Mouse (Mus musculus): ENCODE data around the gene Fras1. TPM values are rescaled to one million over a fixed set of nuclear protein-coding genes. Genes with fewer than 3 reads are reported as not detected.

Fras1 gene
- polyA plus RNA-seq, 1 experiment from 2014 or later: 17.8 TPM

DNA sequence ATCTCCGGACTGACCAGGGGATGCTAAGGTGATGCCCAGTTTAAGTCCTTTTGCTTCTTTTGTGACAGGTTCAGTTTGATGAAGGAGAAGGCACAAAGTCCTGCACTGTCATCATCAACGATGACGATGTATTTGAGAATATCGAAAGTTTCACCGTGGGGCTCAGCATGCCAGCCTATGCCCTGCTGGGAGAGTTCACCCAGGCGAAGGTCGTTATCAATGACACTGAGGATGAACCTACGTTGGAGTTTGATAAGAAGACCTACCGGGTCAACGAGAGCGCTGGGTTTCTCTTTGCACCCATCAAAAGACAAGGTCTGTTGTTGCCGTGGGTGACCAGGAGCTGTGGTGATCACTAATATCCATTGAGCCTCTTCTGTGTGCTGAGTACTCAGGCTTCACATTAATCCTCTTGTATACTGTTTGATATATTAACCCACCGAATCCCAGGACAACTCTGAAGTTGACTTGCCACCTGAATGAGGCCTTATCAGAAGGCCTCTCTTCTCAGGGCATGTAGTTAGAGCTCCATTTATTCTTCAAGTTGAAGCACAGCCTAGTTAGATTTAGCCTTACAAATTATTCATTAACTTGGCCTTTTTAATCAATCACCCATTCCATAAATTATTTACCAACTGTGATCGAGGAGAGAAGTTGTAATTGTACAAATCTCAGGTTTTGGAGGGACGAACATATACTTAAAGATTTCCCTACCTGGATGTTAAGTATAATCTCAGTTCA, 365.6 kb downstream of the Fras1 start:
- H3K4me2 ChIP-seq: no peak overlapping the region
- no peak overlapping the region for H3K27ac ChIP-seq (replicated peaks)
- H3K9ac ChIP-seq: no peak overlapping the region
- no peaks in the 10 kb centered on the region for H3K27me3 ChIP-seq (replicated peaks)
- no peaks in the 10 kb centered on the region for H3K9me3 ChIP-seq
- no peak overlapping the region for H3K4me3 ChIP-seq
- no peak for ATAC-seq (ENCODE audit: extremely low read depth, insufficient number of reproducible peaks, low FRiP score, low TSS enrichment)
- H3K4me1 ChIP-seq: no peaks in the 10 kb centered on the region
- H3K36me3 ChIP-seq: peaks cover 45% of the 10 kb centered on the region
- WGBS: 83% methylated on average over 15 of the region's 15 CpGs

DNA sequence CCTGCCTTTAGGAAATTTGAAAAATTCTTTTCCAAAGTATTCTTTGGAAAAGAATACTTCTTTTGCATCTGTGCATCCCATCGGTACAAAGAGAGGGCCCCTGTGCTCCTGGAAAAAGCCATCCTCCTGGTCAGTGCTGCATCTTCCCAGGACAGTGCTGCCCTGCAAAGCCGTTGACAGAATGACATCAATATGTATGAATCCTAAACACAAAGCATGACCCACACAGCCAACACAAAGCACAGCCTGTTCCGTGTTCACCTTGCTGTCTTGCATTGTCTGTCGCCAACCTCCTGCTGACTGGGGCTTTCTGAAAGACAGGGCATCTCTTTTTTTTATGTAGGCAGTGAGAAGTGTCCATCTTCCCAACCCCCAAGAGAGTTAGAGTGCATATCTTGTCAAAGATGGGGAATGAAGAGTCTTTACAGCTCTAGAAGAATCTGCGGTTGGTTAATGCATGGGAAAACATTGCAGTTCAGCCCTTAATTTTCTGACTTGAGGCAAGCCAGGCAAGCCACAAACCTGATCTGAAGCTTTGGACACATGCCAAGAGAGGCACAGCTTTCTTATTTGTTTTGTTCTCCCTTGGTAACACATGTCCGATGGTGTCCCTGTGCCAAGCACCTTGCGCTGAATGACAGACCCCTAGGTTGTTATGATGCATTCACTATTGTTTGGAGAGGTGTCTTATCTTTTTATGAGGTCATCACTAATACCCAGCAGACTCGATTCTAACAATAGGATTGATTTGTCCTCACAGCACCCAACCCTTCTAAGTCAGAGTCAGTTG, 373.6 kb downstream of the Fras1 start:
- Histone ChIP-seq H3K4me3 (no peak overlapping the region), H3K9ac (no peak overlapping the region), H3K27ac (replicated peaks) (0 out of 2 replicates have a peak overlapping the region, but pooled peaks have one; percentile 0), H3K36me3 (peaks cover 30% of the 10 kb centered on the region), H3K4me1 (peaks cover 28% of the 10 kb centered on the region), H3K27me3 (replicated peaks) (no peaks in the 10 kb centered on the region), H3K9me3 (no peaks in the 10 kb centered on the region), H3K4me2 (no peak overlapping the region)
- ATAC-seq (ENCODE audit: extremely low read depth, insufficient number of reproducible peaks, low FRiP score, low TSS enrichment): no peak
- 50% methylated on average over 8 of the region's 8 CpGs for WGBS

DNA sequence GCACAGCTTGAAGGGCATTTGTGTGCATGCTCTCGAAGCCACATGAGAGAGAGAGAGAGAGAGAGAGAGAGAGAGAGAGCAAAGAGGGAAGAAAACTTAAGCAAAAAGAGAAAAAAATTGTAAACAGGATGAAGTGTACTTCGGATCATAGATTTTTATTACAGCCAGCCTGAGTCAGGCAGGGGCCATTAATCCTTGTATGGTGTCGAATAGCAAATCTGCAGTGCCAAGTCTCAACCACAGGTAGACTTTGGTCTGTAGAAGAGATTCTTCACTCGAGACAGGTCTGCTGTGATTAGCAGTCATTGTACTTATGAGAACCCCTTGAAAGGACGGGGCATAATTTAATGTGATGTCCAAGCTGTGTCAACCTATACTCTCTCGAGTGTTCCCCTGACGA, 383.9 kb downstream of the Fras1 start:
- 77% methylated on average over 7 of the region's 7 CpGs for WGBS
- H3K9me3 ChIP-seq: no peaks in the 10 kb centered on the region
- no peak overlapping the region for H3K4me3 ChIP-seq
- H3K36me3 ChIP-seq: peaks cover 63% of the 10 kb centered on the region
- H3K27ac ChIP-seq (replicated peaks): no peak overlapping the region
- H3K27me3 ChIP-seq (replicated peaks): no peaks in the 10 kb centered on the region
- H3K9ac ChIP-seq: no peak overlapping the region
- no peaks in the 10 kb centered on the region for H3K4me1 ChIP-seq
- no peak overlapping the region for H3K4me2 ChIP-seq
- ATAC-seq (ENCODE audit: extremely low read depth, insufficient number of reproducible peaks, low FRiP score, low TSS enrichment): no peak

DNA sequence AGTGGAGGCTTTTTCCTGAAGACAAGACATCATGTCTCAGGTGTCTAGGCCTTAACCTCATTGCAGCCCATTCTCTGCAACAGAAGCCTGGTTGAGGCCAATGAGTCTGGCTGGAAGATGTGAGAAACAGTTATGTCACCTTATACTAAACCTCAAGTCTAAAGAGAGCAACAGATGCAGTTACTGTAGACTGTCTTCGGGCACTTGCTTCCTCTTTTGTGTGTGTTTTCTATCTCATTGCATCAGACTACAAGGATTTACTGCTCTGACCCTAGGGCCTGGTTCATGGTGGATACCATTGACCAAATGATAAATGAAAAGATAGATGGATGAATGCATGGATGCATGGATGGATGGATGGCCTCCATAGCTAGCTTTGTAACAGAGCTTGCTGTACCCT, 388.3 kb downstream of the Fras1 start:
- H3K9ac ChIP-seq: no peak overlapping the region
- no peaks in the 10 kb centered on the region for H3K9me3 ChIP-seq
- H3K27ac ChIP-seq (replicated peaks): no peak overlapping the region
- peaks cover 53% of the 10 kb centered on the region for H3K36me3 ChIP-seq
- H3K27me3 ChIP-seq (replicated peaks): no peaks in the 10 kb centered on the region
- no peaks in the 10 kb centered on the region for H3K4me1 ChIP-seq
- H3K4me2 ChIP-seq: no peak overlapping the region
- no peak for ATAC-seq (ENCODE audit: extremely low read depth, insufficient number of reproducible peaks, low FRiP score, low TSS enrichment)
- no peak overlapping the region for H3K4me3 ChIP-seq
- 82% methylated on average over 1 of the region's 1 CpGs for WGBS

DNA sequence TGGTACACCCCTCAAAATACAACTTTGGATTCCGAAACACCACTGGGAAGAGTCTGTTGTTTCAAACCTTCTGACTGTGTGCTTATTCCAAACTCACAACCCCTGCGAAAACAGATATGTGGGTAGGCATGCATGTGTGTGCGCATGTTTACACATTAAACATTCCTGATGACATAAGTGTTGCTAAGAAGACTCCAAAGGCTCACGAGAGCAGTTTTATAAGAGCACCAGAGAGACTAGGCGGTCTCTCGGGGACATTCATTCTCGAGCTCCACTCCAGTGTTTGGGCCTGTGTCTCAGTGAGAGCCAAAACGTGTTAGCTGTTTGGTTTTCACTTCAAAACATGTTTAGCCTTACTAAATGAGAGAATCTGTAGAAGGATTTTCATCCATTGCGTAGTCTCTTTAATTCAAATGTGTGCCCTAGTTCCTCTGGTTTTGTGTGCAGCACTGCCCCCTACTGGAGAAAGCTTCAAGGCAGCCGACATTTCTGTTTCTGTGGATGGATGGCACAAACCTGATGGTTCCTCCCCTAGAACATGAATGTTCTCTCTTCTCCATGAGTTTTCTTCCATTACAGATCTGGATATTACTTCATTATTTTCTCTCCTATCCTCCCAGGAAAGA, 395.2 kb downstream of the Fras1 start:
- WGBS: 65% methylated on average over 10 of the region's 10 CpGs
- peaks cover 24% of the 10 kb centered on the region for H3K36me3 ChIP-seq
- H3K4me2 ChIP-seq: no peak overlapping the region
- no peak overlapping the region for H3K4me3 ChIP-seq
- no peaks in the 10 kb centered on the region for H3K27me3 ChIP-seq (replicated peaks)
- no peaks in the 10 kb centered on the region for H3K4me1 ChIP-seq
- no peak for ATAC-seq (ENCODE audit: extremely low read depth, insufficient number of reproducible peaks, low FRiP score, low TSS enrichment)
- no peak overlapping the region for H3K27ac ChIP-seq (replicated peaks)
- no peaks in the 10 kb centered on the region for H3K9me3 ChIP-seq
- H3K9ac ChIP-seq: no peak overlapping the region

DNA sequence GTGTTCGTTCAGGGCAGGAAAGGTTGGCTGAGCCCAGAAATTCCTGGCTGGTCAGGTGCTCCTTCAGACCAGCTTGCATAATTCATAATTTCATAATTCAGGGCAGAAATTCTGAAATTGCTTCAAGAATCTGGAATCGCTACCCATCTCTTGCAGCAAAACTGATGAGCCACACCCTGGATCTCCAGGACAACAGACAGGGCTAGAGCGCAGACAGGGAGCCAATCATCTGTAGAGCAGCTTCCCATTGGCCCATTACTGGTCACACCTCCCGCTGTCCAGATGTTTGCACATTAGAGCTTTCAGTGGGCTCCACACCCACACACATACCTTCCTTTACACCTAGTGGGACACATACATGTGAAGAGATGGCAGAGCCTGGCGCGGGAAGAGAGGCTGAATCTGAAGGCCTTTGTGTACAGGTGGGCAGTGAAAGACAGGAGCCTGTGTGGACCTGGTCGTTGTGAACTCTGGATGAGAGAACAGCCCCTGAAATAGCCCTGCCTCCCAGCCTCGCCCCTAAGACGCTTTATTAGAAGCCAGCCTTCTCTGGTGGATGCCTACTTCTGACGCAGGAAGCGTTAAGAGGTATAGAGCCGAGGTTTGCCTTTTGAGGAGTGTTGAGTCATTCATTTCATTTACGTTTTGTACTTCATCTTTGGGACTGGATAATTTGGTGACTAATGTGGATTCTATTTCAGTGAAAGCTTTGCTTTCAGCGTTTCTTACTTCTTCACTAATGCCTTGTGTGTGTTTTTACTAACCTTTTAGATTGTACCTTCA, 409.9 kb downstream of the Fras1 start:
- H3K9ac ChIP-seq: no peak overlapping the region
- no peak overlapping the region for H3K4me3 ChIP-seq
- no peak for ATAC-seq (ENCODE audit: extremely low read depth, insufficient number of reproducible peaks, low FRiP score, low TSS enrichment)
- 75% methylated on average over 14 of the region's 14 CpGs for WGBS
- H3K27ac ChIP-seq (replicated peaks): no peak overlapping the region
- H3K27me3 ChIP-seq (replicated peaks): no peaks in the 10 kb centered on the region
- H3K9me3 ChIP-seq: no peaks in the 10 kb centered on the region
- peaks cover 31% of the 10 kb centered on the region for H3K36me3 ChIP-seq
- H3K4me1 ChIP-seq: no peaks in the 10 kb centered on the region
- H3K4me2 ChIP-seq: no peak overlapping the region

DNA sequence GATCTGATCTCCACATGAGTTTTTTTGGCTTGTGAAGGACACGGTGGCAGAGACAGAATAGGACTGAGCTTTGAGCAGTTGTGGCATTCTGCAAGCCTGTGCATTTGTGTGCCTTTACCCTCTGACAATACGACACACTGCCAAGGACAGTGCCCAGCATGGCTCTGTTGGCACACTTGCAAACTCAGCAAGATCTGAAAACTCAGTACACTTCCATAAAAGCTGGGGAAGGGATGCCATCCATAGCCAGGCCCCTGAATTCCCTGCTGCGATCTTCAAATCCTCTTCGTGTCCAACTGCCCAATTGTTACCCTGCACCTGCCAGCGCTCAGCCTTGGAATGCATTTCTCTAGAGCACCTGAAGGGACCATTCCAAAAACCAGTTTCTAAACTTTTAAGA, 411.3 kb downstream of the Fras1 start:
- Histone ChIP-seq H3K27ac (replicated peaks) (no peak overlapping the region), H3K36me3 (peaks cover 23% of the 10 kb centered on the region), H3K4me1 (no peaks in the 10 kb centered on the region), H3K9me3 (no peaks in the 10 kb centered on the region), H3K27me3 (replicated peaks) (no peaks in the 10 kb centered on the region), H3K4me2 (no peak overlapping the region), H3K4me3 (no peak overlapping the region), H3K9ac (no peak overlapping the region)
- WGBS: 83% methylated on average over 5 of the region's 5 CpGs
- no peak for ATAC-seq (ENCODE audit: extremely low read depth, insufficient number of reproducible peaks, low FRiP score, low TSS enrichment)

DNA sequence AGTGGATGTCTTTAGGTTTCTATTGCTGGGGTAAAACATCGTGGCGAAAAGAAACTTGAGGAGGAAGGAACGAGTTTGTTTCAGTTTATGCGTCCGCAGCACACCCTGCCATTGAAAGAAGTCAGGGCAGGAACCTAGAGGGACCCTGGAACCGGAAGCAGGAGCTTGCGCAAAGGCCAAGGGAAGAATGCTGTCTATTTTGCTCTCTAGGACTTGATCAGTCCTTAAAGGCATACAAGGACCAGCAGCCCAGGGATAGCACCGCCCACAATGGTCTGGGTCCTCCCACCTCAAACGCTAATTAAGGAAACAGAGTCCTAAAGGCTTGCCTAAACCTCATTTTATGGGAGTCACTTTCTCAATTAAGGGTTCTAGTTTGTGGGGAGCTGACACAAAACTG, 418.7 kb downstream of the Fras1 start:
- peak overlapping the region; percentile 71; the same call in 1 of the 2 replicates for H3K4me3 ChIP-seq
- no peaks in the 10 kb centered on the region for H3K9me3 ChIP-seq
- no peak; the same call in 1 of the 2 replicates for ATAC-seq (ENCODE audit: extremely low read depth, insufficient number of reproducible peaks, low FRiP score, low TSS enrichment)
- peaks cover 30% of the 10 kb centered on the region for H3K4me1 ChIP-seq
- peak overlapping the region; percentile 89 for H3K4me2 ChIP-seq
- WGBS: 59% methylated on average over 9 of the region's 9 CpGs
- H3K27me3 ChIP-seq (replicated peaks): no peaks in the 10 kb centered on the region
- H3K9ac ChIP-seq: no peak overlapping the region
- H3K27ac ChIP-seq (replicated peaks): no peak overlapping the region
- H3K36me3 ChIP-seq: no peaks in the 10 kb centered on the region

DNA sequence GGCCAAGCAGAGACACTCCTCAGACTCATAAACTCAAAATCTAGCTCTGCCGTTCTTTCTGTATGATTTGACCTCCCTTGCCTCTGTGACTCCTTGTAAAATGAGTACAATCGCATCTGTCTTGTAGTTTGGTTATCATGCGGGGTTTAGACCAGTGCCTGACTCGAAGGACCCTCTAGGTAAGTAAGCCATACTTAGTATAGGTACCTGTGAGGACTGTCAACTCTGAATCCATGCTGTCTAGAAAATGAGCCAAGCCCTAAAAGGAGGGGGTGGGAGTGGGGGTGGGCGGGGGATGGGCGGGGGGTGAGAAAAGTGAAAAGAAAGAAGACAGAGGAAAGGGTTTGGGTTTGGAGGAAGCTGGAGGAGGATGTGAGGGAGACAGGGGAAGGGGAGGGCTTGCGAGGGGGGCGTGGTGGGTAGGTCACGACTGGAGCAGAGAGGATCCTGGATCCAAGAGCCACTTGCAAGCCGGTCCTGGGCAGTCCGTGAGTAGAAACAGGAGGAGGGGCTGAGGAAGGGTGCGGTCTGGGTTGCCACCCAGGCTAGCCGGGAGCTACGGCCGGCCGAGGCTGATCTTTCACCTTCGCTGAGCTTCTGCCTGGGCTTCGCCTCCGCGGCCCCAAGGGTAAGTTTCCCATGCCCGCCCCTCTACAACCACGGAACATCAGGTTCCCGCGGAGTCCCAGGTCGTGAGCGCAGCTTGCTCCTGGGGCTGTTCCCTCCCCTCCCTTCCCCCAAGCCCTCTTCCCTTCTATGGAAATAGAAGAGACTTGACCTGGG, 419.4 kb downstream of the Fras1 start, which contains the start of gene Anxa3:
Anxa3 (plus strand) TSS at position 404 of the 783 bp plus-strand sequence.
- Histone ChIP-seq H3K4me2 (peak within 1 kb of the TSS; percentile 89), H3K4me3 (peak within 1 kb of the TSS; percentile 71), H3K27ac (replicated peaks) (peak within 1 kb of the TSS; percentile 53), H3K9ac (peak within 1 kb of the TSS; percentile 84), H3K9me3 (no peaks in the 10 kb centered on the region), H3K4me1 (peaks cover 30% of the 10 kb centered on the region), H3K36me3 (no peaks in the 10 kb centered on the region), H3K27me3 (replicated peaks) (no peaks in the 10 kb centered on the region)
- 9% methylated on average over 26 of the region's 26 CpGs for WGBS
- ATAC-seq (ENCODE audit: extremely low read depth, insufficient number of reproducible peaks, low FRiP score, low TSS enrichment): peak; percentile 76; the same call in 1 of the 2 replicates

DNA sequence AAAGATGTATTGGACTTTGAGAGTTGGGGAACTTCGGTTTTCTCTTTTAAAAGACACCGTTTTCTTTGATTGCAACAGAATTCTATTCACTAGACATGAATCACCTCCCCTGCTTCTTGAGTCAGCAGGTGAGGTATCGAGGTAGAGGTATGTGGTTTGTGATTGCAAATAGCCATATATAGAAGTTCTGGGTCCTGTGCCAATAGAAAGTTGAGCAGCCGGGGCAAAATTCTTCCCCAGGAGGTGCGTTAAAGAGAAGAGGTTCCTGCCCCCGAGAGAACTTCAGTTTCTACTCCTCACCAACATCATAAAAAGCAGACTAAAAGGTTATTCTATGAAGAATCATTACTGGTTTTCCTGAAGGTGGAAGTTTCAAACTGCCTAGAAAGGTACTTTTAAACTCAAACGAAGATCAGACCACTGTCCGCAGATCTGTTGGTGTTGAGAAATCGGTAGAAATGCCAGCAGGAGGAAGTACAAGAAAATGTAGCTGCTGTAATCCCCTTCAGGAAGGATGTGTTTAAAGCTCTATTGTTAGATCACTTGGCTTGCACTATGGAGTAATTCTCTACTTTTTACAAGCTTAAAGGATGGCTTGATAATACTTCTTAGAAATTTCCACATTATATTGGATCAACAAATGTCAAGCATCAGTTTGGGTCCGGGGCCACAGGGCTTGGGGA, 420.3 kb downstream of the Fras1 start:
- H3K9me3 ChIP-seq: no peaks in the 10 kb centered on the region
- H3K27me3 ChIP-seq (replicated peaks): no peaks in the 10 kb centered on the region
- H3K27ac ChIP-seq (replicated peaks): peak overlapping the region; percentile 53
- H3K4me3 ChIP-seq: peak overlapping the region; percentile 71
- H3K4me1 ChIP-seq: peaks cover 30% of the 10 kb centered on the region
- H3K9ac ChIP-seq: peak overlapping the region; percentile 84
- H3K4me2 ChIP-seq: peak overlapping the region; percentile 89
- H3K36me3 ChIP-seq: no peaks in the 10 kb centered on the region; the same call in 1 of the 2 replicates
- WGBS: 38% methylated on average over 10 of the region's 10 CpGs
- no peak for ATAC-seq (ENCODE audit: extremely low read depth, insufficient number of reproducible peaks, low FRiP score, low TSS enrichment)
